Comparison of ENCODE assay signal across 17 mouse cellular contexts in genomic region chr10:22072739-22073138, GRCm38 (mm10). TPM values are rescaled to one million over a fixed set of nuclear protein-coding genes. Genes with fewer than 3 reads are reported as not detected.
DNase-seq lines count a peak whose midpoint lies in the region; ATAC-seq lines count a peak whose summit lies in the region.
"Had no signal": no experiment of that assay in that cellular context is flagged by ENCODE, and none has a peak within 500 bp of the region (broad histone marks: within the 10 kb centered on the region; RNA-seq: fewer than 3 reads in every experiment).

No protein-coding gene starts in this region.

- no peaks in the 10 kb centered on the region for H3K27me3 ChIP-seq in kidney, embryonic 16.5 days (ENCODE audit: insufficient read depth, low read length)
- H3K27me3 ChIP-seq: embryonic facial prominence, embryonic 15.5 days; limb, embryonic 12.5 days; midbrain, embryonic 13.5 days had no signal

- H3K9ac ChIP-seq in kidney, embryonic 16.5 days (replicated peaks; ENCODE audit: low read length) = no peak overlapping the region
- H3K9ac ChIP-seq: embryonic facial prominence, embryonic 15.5 days; limb, embryonic 12.5 days; midbrain, embryonic 13.5 days had no signal

- no peak for ATAC-seq in kidney, embryonic 16.5 days (ENCODE audit: low FRiP score, low TSS enrichment)
- ATAC-seq in cerebellum, adult (ENCODE audit: insufficient number of reproducible peaks, low FRiP score, low TSS enrichment) = no peak
- ATAC-seq: forebrain, embryonic 14.5 days; midbrain, embryonic 13.5 days had no signal

- H3K27ac ChIP-seq in kidney, embryonic 16.5 days (ENCODE audit: low read length) = no peak overlapping the region
- H3K27ac ChIP-seq: embryonic facial prominence, embryonic 15.5 days; limb, embryonic 12.5 days; midbrain, embryonic 13.5 days had no signal

- no peaks in the 10 kb centered on the region for H3K9me3 ChIP-seq in kidney, embryonic 16.5 days (ENCODE audit: low read length)
- H3K9me3 ChIP-seq: embryonic facial prominence, embryonic 15.5 days; limb, embryonic 12.5 days; midbrain, embryonic 13.5 days had no signal

- no peak overlapping the region for H3K4me3 ChIP-seq in kidney, embryonic 16.5 days (ENCODE audit: low read length)
- H3K4me3 ChIP-seq: embryonic facial prominence, embryonic 15.5 days; limb, embryonic 12.5 days; midbrain, embryonic 13.5 days had no signal

- no peaks in the 10 kb centered on the region for H3K36me3 ChIP-seq in kidney, embryonic 16.5 days (ENCODE audit: insufficient read depth, low read length)
- H3K36me3 ChIP-seq: embryonic facial prominence, embryonic 15.5 days; limb, embryonic 12.5 days; midbrain, embryonic 13.5 days had no signal

- DNase-seq in kidney, adult 9 months = peak; percentile 18
- peak; percentile 19 for DNase-seq in thymus, postnatal 14 days
- no peak for DNase-seq in thymus, adult 18-20 months
- DNase-seq in kidney, postnatal 10 days = peak; percentile 17
- peak; percentile 38 for DNase-seq in thymus, postnatal 4 days
- no peak for DNase-seq in spleen, postnatal 4 days (ENCODE audit: low spot score in 2 of 2)
- DNase-seq: cerebellum, adult 11 months; gastrocnemius, postnatal 10 days; right cerebral cortex, postnatal 14 days had no signal

- no peak overlapping the region for H3K4me2 ChIP-seq in kidney, embryonic 16.5 days (replicated peaks; ENCODE audit: low read depth, low read length)
- H3K4me2 ChIP-seq: embryonic facial prominence, embryonic 15.5 days; limb, embryonic 12.5 days; midbrain, embryonic 13.5 days had no signal

- no peaks in the 10 kb centered on the region for H3K4me1 ChIP-seq in kidney, embryonic 16.5 days (ENCODE audit: insufficient read depth, low read length)
- H3K4me1 ChIP-seq: embryonic facial prominence, embryonic 15.5 days; limb, embryonic 12.5 days; midbrain, embryonic 13.5 days had no signal

- 69% methylated on average over 2 of the region's 2 CpGs for whole genome bisulfite sequencing in kidney, embryonic 16.5 days

RNA-seq across cellular contexts. Expression of gene 4930444G20Rik, which starts 4.9 kb away (rescaled TPM):
- not detected in 2 replicates for polyA plus RNA-seq in kidney, embryonic 16.5 days (2015; fragmentation: Nextera tagmentation; extraction: Ambion mirVana)
- polyA plus RNA-seq: embryonic facial prominence, embryonic 15.5 days; forebrain, embryonic 14.5 days; heart, embryonic 14.5 days; hindbrain, embryonic 11.5 days; limb, embryonic 12.5 days; midbrain, embryonic 13.5 days had no signal

Comparison
In these comparisons a context has a peak if more than half of its experiments do, and no peak if none do; other contexts are left out.
1. DNase-seq: peak in kidney, adult 9 months (single experiment), thymus, postnatal 14 days (single experiment), kidney, postnatal 10 days (single experiment) and thymus, postnatal 4 days (single experiment); none in thymus, adult 18-20 months (0 of 2) and spleen, postnatal 4 days (0 of 2).